Mouse (Mus musculus) cortical plate, adult 2 months (tissue): ENCODE measurements around the gene 6330409D20Rik.

Experiments used
- CTCF ChIP-seq: fragments of 200-500 bp; IDR thresholded peaks from 2 replicates; pipeline ENCODE4 v1.5.1; 2011; ENCODE audit warnings: mild to moderate bottlenecking, control low read depth, low read length; ENCODE audit not compliant: insufficient read depth; ENCODE audit errors: extremely low read depth
- POLR2A ChIP-seq: fragments of 200-500 bp; IDR thresholded peaks from 2 replicates; pipeline ENCODE4 v1.6.1; 2011; ENCODE audit warnings: mild to moderate bottlenecking, low read length, control low read depth; ENCODE audit not compliant: insufficient read depth; ENCODE audit errors: extremely low read depth

DNA sequence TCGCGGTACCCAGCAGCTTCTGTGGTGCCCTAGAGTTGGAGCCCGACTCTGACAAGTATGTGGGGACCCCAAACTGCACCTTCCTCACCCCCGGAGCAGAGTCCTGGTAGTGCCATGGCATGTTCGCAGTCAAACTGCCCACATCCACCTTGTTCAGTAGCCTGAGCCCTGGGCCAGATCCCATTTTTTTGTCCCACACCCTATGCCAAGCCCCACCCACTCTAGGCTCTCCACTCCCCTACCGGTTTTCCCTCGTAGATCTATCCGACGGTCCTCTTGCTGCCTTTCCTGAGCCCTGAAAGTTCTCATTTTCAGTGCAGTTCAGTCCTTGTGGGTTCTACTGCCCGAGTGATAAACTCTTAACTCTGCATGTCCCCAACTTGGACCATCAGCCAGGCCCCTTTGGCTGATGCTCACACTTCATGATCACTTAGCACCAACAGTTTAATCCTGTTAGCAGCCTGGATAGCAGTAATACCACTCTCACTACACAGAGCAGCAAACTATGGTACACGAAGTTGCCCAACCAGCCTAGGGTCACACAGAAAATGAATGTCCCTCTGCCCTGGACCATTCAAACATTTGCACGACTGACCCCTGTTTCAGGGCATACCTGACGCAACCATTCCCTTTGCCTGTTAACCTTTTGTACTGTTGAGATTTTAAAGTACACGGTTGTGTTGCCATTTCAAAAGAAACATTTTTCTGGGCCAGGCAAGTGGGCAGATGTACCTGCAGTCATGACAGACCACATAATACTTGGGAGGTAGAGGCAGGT lies 39.7 kb downstream of the 6330409D20Rik start:
- TF ChIP-seq CTCF (no peak), POLR2A (no peak)
